Mouse (Mus musculus) adrenal gland, adult (tissue): Measurements from ENCODE around the gene Lancl3.

Source experiments
- DNase-seq, 2 experiments: peaks; one replicate each; pipeline ENCODE4 v3.0.0; 2022 to 2023; ENCODE audit warnings: low spot score in 1 of 2; ENCODE audit not compliant: inconsistent age in 2 of 2

The Lancl3 gene

DNA sequence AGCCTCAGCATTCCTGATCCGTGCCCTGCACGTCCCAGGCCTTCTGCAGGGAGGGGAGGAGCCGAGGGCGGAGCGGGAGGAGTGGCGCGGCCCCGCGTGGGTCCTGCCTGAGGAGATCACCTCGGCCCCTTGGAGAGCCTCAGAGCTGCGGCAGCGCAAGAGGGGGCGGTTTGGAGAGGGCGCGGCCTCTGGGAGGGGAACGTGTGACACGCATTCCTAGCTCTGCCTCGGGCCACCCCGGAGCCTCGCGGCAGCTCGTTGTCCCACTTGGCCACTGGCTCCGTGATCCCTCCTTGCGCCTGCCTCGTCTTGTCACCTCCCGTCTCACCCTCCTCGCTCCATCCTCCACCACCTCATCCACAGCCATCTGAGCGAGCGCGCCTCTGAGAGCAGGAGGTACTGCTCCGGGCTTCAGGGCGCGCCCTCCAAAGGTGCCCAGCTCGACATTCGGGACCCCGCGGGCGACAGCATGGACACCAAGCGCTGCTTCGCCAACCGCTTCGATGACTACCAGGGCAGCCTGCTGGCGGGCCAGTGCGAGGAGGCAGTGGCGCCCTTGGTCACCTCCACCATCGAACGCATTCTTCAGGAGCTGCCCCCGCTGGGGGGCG lies at the start of gene Lancl3:
Gene Lancl3 (plus strand): TSS at position 142 of the 611 bp plus-strand sequence.
- DNase-seq = peak; percentile 62 to 71

GRCm38 (mm10) chrX:9179011-9179410 lies 20.7 kb upstream of the Lancl3 start:
- DNase-seq = peak in 1 of 2 experiments; percentile 26

GRCm38 (mm10) chrX:9181570-9181969 lies 18.1 kb upstream of the Lancl3 start:
- DNase-seq = no peak

DNA sequence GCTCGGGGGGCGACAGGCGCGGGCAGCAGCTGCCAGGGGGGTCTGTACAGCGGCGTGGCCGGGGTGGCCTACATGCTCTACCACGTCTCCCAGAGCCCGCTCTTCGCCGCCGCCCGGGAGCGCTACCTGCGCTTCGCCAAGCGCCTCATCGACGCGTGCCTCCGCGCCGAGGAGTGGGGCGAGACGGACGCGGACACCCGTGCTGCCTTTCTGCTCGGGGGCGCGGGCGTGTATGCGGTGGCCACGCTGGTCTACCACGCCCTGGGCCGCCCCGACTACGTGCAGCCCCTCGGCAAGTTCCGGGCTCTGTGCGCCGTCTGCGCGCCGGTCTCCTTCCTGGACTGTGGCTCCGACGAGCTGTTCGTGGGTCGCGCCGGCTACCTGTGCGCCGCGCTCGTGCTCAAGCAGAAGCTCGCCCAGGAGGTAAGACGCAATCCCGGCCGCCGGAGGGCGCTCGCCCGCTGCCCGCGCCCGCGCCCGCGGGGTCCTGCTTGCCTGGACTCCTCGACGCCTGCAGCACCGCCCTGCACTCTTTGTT lies 747 bp downstream of the Lancl3 start:
- DNase-seq = peak; percentile 60 to 67

- DNase-seq = peak in 1 of 2 experiments; percentile 21
These were observed 2.3 kb downstream of the Lancl3 start for GRCm38 (mm10) chrX:9201954-9202353.

DNA sequence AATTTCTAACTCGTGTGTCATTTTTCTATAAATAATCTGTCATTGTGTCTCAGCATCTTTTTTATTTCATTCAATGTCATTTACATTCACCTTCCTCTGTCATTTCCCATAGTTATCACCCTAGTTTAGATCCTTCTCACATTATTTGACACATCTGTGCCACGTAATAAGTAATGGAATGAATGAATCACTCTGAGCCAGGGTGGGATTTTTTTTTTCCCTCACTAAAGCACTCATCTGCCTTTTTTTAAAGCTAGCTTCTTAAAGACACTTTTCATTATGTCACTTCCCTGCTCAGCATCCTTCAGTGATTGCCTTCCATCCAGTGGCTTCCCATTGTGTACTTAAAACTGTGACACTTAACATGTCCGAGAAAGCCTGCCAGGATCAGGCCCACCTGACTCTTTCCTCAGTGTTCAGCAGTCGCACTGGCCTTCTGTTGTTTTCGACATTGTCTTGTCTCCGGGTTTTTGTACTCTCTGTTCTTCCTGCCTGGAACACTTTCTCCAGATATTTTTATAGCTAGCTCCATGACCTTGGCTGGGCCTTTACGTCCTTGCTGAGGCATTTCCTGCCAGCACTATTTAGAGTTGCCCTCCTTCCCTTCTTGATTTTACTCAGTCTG lies 3.2 kb downstream of the Lancl3 start:
- peak; percentile 62 to 70 for DNase-seq

- peak in 1 of 2 experiments; percentile 32 for DNase-seq
These were observed 5.4 kb downstream of the Lancl3 start for GRCm38 (mm10) chrX:9205121-9205520.

GRCm38 (mm10) chrX:9216244-9216643 lies 16.5 kb downstream of the Lancl3 start:
- peak in 1 of 2 experiments; percentile 29 for DNase-seq

DNA sequence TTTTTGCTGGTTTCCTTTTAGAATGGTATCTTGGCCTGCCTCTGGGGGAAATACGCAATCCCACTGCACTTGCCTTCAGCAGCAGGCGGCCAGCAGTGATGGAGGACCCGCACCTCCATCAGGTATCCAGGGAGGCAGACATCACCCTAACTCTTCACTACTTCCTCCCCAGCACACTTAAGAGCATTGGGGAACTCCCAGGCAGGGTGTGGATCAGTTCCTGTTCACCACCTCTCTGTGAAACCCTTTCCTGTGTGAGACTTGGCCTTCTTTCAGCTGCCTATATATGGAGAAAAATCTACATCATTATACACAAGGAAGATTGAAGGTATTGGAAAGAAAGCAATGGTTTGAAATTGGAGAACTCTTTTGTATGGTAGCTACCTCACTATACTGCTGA lies 19.9 kb downstream of the Lancl3 start:
- no peak for DNase-seq

DNA sequence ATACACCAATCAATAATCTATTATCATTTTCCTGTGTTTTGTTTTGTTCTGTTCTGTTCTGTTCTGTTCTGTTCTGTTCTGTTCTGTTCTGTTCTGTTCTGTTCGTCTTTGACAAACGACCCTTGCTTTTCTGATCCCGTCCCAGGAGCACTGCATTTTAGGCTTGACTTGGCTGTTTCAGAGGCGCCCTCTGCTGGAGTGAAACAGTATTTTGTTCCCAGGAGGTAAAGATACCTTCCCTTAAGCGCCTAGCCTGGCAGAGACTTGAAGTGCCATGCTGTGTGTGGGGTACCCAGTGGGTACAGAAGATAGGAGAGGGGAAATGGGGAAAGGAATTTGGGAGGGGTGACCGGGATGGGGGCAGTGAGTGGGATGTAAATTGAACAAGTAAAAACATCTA lies 21.5 kb downstream of the Lancl3 start:
- DNase-seq = peak; percentile 57 to 69

DNA sequence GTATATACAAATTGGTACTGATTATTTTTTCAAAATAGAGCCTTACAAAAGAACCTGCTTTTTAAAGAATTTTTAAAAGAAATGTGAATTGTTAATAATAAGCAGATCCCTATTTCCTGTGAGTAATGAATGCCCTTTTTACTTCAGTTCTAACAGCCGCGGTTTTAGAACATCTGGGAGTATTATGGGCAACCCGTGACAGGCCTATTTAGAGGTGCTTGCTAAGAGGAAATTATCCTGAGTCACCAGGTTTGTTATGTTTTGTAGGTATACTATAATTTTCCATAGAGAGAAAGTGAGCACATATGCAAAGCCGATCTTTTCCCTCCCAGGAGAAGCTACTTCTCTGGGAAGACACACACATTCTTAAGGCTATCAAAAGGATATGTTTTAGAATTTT lies 22.0 kb downstream of the Lancl3 start:
- DNase-seq = no peak

- DNase-seq = peak; percentile 39 to 70
These were observed 22.9 kb downstream of the Lancl3 start for GRCm38 (mm10) chrX:9222412-9223221.

- DNase-seq = no peak
These were observed 27.4 kb downstream of the Lancl3 start for GRCm38 (mm10) chrX:9227105-9227504.

DNA sequence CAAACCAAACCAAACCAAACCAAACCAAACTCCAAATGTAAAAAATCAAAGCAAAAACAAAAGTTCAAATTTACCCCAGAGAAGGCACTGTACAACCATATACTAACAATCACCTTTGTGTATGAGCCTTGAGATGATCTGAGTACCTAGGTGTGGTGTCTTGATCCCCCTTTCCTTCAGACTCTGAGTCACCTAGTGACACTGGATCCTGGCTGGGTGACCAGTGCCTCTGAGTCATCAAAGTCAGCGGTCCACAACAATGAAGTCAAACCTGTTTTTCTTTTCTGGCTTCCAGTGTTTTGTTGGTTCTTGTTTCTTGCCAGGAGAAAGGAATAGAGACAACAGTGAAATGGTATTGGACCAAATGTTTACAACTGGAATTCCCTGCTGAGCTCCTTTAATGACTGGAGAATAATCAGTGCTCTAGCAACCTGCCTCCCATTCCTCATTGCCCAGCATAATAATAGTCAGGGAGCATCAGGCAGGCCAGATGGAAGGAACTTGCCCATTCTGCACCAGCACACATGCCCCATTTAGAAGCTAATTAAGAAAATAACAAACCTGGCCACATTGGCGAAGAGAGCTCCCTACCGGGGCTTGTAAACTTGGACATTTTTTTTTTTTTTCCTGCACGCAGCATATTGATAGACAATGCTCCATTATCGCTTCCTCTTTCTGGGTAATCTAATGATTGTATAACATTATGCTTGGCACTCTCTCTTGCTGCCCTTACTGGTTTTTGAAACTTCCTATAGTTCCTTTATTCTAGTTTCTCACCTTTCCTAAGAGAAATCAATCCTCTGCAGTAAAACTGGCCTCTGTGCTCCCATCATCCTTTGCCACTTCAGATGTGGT lies 41.3 kb downstream of the Lancl3 start:
- DNase-seq = no peak

DNA sequence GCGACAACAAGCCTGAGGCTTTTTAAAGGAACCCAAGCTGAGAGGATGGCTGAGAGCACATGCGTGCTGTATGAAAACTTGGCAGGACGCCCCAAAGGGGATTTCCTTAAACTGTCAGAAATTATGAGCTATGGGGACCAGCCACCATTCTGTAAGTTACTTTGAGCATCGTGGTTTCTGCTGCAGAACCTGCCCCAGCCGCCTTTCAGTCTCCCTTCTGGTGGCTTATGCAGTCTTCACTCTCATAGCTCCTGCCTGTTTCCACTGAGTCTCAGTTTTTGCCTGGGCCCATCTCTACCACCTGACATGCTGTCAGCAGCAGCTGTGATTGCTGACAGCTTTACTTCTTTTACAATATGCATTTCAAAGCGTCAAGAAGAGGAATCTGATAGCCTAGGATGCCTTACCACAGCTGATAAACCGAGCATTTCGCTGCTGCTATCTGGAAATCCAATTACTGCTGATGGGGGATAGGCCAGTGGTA lies 43.7 kb downstream of the Lancl3 start:
- DNase-seq = peak; percentile 6 to 29

DNA sequence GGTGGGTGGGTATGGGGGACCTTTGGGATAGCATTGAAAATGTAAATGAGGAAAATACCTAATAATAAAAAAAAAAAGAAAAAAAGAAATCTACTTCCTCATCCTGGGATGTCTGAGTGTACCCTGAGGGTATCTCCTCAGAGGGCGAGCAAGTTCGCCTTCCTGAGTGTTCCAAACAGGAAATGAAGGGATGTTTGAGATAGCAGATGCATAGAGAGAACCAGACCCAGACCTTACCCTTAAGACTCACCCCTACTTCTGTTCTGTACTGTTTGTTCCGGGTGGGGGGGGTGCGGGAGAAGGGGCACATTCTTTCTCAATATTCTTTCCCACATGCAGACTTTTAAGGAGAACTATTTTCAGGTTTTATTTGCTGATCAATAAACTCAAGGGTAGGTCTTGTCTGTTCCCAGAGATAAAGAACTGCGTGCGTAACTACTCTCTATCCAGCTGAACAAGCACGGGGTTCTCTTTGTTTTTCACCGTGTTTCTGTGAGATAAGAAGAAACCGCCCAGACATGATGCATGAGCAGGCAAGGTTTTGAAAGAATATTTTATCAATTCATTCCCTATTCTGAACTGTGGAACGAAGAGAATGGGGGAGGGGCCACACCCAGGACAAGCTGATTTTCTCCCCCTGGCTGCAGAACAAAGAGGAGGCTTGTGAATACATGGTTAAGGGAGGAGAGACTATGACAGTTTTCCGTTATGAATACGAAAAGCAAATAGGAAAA lies 45.1 kb downstream of the Lancl3 start:
- no peak for DNase-seq

- no peak for DNase-seq
These were observed 49.2 kb downstream of the Lancl3 start for GRCm38 (mm10) chrX:9248911-9249310.

- no peak for DNase-seq
These were observed 54.3 kb downstream of the Lancl3 start for GRCm38 (mm10) chrX:9253990-9254389.

DNA sequence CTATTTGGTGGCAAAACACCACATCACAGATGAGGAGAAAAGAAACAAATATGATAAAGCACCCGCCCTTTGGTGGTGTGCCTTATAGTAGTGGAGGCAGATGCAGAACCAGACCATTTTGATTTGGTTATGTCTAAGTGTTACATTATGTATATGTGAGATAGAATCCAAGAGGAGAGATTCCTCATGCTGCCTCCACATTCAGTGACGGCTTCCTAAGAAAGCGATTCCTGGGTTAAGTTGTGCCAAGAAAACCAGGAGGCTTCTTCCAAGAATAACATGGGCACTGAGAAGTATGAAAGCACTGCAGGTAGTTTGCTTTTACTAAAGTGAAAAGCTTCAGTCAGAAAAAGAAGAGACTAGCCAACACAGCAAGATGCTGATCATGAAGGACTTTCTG lies 55.2 kb downstream of the Lancl3 start:
- no peak for DNase-seq

DNA sequence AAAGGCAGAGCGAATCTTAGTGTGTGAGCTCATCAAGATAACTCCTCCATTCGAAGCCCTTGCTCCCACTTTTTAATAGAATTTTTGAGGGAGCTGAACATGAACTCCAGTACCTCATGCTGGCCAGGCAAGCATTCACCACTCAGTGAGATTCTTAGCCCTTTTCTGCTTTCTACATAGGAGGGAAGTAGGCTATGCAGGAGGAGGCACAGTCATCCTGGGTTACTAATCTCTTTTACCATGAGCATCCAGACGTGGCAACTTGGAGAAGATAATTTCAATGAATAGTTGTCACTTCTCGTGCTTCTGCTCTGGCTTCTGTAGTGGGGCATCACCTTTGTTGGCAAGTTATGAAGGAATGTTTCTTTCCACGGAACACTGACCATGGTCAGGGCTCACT lies 57.1 kb downstream of the Lancl3 start, which contains the start of gene Gm14862:
Gene Gm14862 (minus strand): TSS at position 134 of the 400 bp plus-strand sequence.
- DNase-seq = no peak
